Mouse (Mus musculus): Measurements from ENCODE around the gene Dgke.
"Not testable (repeated sequence)": the region's sequence is repeated elsewhere in the genome, so short reads cannot be mapped to it uniquely, and the experiment has no call there.

Gene Dgke

GRCm38 (mm10) chr11:89073541-89073940 is 6.9 kb upstream of the Dgke start, which contains the start of gene Gm525:
Gene Gm525 (plus strand): TSS chr11:89073841.
- no peak for DNase-seq

DNA sequence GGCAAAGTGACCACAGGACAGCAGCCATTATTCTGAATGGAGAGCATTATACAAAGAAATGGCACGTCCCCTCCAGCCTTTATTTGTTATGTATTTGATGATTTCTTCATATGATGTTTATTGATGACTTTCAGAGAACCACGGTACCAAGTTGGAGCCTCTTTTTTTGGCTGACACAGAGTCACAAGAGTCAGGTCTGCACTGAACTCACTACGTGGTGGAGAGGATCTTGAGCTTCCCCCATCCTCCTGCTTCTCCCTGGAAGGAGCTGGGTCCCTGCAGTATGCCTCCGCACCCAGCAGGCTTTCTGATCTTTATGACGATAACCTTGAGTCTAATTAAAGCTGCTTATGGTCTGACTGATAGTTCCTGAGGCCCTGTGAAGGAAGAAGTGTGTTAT is 4.9 kb upstream of the Dgke start:
- DNase-seq: no peak

- peak in 1 of 2 experiments; percentile 73 for DNase-seq
These were observed 2.7 kb upstream of the Dgke start for GRCm38 (mm10) chr11:89069303-89069702.

- peak in 1 of 2 experiments; percentile 50 for DNase-seq
These were observed 2.0 kb upstream of the Dgke start for GRCm38 (mm10) chr11:89068649-89069048.

DNA sequence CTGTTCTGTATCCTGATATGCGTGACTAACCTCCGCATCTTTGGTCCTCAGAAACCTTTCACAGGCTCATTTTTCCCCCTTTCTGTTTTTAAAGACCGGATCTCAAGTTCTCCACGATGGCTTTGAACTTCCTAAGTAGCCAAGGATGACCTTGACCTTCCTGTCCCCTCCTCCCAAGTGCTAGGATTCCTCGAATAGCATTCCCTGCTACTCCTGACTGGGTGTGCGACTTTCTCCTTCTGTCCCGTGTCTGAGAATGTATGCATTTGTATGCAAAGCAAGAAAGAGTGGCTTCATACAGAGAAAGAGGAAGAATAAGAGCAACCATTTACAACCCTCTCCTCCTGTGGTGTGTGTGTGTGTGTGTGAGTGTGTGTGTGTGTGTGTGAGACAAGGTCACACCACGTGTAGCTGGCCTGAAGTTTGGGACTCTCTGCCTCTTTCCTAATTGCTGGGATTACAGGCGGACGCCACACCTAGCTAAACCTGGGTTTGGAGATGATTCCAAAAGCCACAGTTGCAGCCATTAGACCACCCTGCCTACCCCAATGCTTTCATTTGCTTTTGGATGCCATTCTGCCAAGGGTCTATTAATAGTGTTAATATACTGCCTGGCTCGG is 1.3 kb upstream of the Dgke start:
- no peak for DNase-seq

GRCm38 (mm10) chr11:89067301-89067822 is 712 bp upstream of the Dgke start:
- DNase-seq: peak; percentile 18 to 39

- DNase-seq: no peak
These were observed 524 bp downstream of the Dgke start for GRCm38 (mm10) chr11:89066126-89066525.

DNA sequence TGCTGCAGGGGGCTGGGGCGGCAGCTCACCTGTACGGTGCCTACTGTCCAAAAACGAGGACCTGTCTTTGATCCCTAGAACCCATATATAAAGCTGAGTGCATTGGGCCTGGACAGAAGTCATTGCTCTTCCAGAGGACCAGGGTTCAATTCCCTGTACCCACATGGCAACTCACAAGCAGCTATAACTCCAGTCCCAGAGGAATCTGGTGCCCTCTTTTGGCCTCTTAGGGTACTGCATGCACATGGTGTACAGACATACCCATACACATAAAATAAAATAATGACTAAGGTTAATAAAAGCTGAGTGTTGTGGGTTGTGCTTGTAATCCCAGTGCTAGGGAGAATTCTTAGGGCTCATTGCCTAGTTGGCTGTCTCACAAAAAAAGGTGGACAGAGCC is 1.4 kb downstream of the Dgke start:
- DNase-seq: no peak

DNA sequence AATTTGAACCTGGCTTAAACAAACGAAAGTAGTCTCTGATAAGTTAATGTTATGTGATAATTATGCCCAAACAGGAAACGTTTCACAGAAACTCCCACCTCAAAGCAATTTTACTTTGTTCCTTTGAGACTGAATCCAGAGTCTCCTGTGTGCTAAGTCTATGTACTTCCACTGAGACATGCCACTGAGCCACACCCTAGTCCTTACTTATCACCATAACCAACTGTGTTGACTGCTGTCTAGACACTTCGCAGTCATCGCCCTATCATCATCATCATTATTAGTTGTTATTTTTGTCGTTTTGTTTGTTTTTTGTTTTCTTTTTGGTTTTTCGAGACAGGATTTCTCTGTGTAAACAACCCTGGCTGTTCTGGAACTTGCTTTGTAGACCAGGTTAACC is 2.3 kb downstream of the Dgke start:
- no peak for DNase-seq

GRCm38 (mm10) chr11:89061362-89061761 is 5.3 kb downstream of the Dgke start:
- DNase-seq: peak in 1 of 2 experiments; percentile 6

GRCm38 (mm10) chr11:89060423-89061089 is 6.1 kb downstream of the Dgke start:
- DNase-seq: peak; percentile 96

- DNase-seq: no peak
These were observed 6.7 kb downstream of the Dgke start for GRCm38 (mm10) chr11:89059919-89060422.

GRCm38 (mm10) chr11:89058515-89059270 is 8.0 kb downstream of the Dgke start:
- peak in 1 of 2 experiments; percentile 35 for DNase-seq

DNA sequence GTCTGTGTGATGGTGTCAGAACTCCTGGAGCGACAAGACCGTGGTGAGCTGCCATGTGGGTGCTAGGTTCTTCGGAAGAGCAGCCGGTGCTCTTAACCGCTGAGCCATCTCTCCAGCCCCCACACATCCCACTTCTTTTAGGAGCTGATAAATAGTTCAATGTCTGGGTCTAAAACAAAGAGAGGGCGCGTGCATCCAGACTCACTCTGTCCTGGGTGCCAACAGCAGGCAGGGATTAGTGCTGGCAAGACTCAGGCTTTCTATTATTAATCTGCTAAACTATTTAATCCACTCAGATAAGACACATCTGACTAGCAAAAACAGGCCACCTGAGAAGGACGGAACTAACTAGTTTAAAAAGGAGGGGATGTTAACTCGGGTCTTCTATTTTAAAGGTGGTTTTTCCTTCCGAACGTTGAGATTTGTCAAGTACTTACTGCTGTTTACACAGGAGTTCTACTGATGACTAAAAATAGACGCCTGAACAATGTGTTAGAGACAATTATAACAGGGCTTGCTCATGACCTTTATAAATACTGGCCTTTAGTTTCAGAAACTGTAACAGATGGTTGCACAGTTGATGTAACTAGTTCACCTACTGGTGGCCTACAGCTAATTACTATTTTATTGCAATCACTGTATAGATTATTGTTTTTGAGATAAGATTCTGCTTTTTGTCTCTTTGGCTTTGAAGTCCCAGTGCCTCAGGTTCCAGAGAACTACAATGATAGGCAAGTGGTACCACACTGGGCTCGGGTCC is 10.5 kb downstream of the Dgke start:
- DNase-seq: no peak

- DNase-seq: no peak
These were observed 14.9 kb downstream of the Dgke start for GRCm38 (mm10) chr11:89051767-89052166.

GRCm38 (mm10) chr11:89046021-89046420 is 20.6 kb downstream of the Dgke start:
- no peak for DNase-seq

GRCm38 (mm10) chr11:89045501-89045900 is 21.1 kb downstream of the Dgke start:
- not testable (repeated sequence) for DNase-seq

- DNase-seq: no peak
These were observed 23.6 kb downstream of the Dgke start for GRCm38 (mm10) chr11:89043046-89043445.

DNA sequence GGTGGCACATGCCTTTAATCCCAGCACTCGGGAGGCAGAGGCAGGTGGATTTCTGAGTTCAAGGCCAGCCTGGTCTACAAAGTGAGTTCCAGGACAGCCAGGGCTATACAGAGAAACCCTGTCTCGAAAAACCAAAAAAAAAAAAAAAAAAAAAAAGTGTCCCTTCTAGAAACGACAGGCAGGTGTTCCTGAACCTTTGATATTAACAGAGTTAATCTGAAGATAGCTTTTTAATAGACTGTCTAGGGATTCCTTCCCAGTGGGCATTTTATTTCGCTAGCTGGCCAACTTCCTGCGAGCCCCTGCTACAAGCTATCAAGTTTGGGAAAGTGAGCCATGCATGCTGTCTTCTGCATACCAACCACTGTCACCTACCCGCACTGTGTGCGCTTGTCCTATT is 25.6 kb downstream of the Dgke start:
- DNase-seq: not testable (repeated sequence)

DNA sequence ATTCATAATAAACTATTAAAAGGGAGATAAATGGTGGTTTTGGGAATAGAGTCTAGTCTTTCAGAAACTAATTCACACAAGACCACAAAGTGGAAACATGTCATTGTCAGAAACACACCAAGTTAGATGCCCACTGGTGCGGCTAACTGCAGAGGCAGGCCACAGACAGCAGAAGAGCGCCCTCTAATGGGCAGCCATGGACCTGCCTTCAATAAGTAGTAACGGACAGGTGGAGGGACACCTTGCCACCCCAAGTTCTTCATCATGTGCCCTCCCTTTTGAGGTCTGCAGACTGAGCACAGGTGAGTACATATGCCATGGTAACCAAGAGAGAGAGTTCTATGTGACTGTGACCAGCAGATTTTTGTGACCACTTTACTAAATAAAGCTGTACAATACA is 27.3 kb downstream of the Dgke start:
- peak; percentile 62 to 75 for DNase-seq

GRCm38 (mm10) chr11:89038496-89038895 is 28.2 kb downstream of the Dgke start:
- no peak for DNase-seq

- DNase-seq: no peak
These were observed 31.1 kb downstream of the Dgke start for GRCm38 (mm10) chr11:89035552-89035951.

- DNase-seq: no peak
These were observed 32.1 kb downstream of the Dgke start for GRCm38 (mm10) chr11:89034592-89034991.
